Mouse (Mus musculus) lung, postnatal 0 days (tissue): ENCODE results near the gene Hivep3. TPM values are rescaled to one million over a fixed set of nuclear protein-coding genes. Genes with fewer than 3 reads are reported as not detected.

Source experiments
- ATAC-seq: fragments of 200-750 bp; cut with Nextera tagmentation; 2 replicates; pipeline ENCODE4 v1.8.0; 2017; ENCODE audit warnings: moderate library complexity
- DNase-seq: peaks from one replicate; pipeline ENCODE4 v3.0.0-alpha.2; 2016; ENCODE audit warnings: low spot score
- H3K27ac ChIP-seq: fragments of 300-500 bp; sonication (generic); 2 replicates; pipeline ENCODE4 v1.5.1; 2014; ENCODE audit warnings: antibody characterized with exemption, mild to moderate bottlenecking, low read length, mixed read lengths
- H3K27me3 ChIP-seq: fragments of 300-500 bp; sonication (generic); replicated peaks from 2 replicates; pipeline ENCODE4 v1.6.1; 2014; ENCODE audit warnings: low read length, mixed read lengths; ENCODE audit not compliant: insufficient read depth
- H3K36me3 ChIP-seq: fragments of 300-500 bp; sonication (generic); 2 replicates; pipeline ENCODE4 v1.6.1; 2014; ENCODE audit warnings: low read length, mixed read lengths; ENCODE audit not compliant: insufficient read depth
- H3K4me1 ChIP-seq: fragments of 300-500 bp; sonication (generic); 2 replicates; pipeline ENCODE4 v1.6.1; 2014; ENCODE audit warnings: antibody characterized with exemption, low read depth, low read length, mixed read lengths; ENCODE audit not compliant: insufficient read depth
- H3K4me2 ChIP-seq: fragments of 300-500 bp; sonication (generic); replicated peaks from 2 replicates; pipeline ENCODE4 v1.6.1; 2014; ENCODE audit warnings: low read depth, mild to moderate bottlenecking, low read length, moderate library complexity, mixed read lengths
- H3K4me3 ChIP-seq: fragments of 300-500 bp; sonication (generic); 2 replicates; pipeline ENCODE4 v1.5.1; 2014; ENCODE audit warnings: low read depth, low read length
- H3K9ac ChIP-seq: fragments of 300-500 bp; sonication (generic); replicated peaks from 2 replicates; pipeline ENCODE4 v1.6.1; 2014; ENCODE audit warnings: low read depth, mild to moderate bottlenecking
- H3K9me3 ChIP-seq: fragments of 300-500 bp; sonication (generic); 2 replicates; pipeline ENCODE4 v1.6.1; 2016; ENCODE audit warnings: low read length, mixed read lengths
- CTCF ChIP-seq: IDR thresholded peaks from 2 replicates; pipeline ENCODE4 v1.5.1; 2016; ENCODE audit warnings: antibody characterized with exemption, mild to moderate bottlenecking
- EP300 ChIP-seq: IDR thresholded peaks from 2 replicates; pipeline ENCODE4 v1.6.1; 2016; ENCODE audit warnings: antibody characterized with exemption, mild to moderate bottlenecking, control low read depth
- WGBS: fragments of 180-500 bp; shearing (Covaris S2); extraction: QIAGEN DNeasy Blood & Tissue Kit; methylation state at CpG from one replicate; pipeline ENCODE4 v1.1.7; 2014; 5-methylcytosine and 5-hydroxymethylcytosine counted together
- polyA plus RNA-seq: library from polyadenylated mRNA; unstranded; fragments of >200 nt; fragmentation: Nextera tagmentation; extraction: Ambion mirVana; gene quantifications from 2 replicates; pipeline ENCODE4 v1.2.1, GENCODE M21; 2015

Gene Hivep3
- polyA plus RNA-seq, 1 experiment from 2014 or later: 30.7 TPM

DNA sequence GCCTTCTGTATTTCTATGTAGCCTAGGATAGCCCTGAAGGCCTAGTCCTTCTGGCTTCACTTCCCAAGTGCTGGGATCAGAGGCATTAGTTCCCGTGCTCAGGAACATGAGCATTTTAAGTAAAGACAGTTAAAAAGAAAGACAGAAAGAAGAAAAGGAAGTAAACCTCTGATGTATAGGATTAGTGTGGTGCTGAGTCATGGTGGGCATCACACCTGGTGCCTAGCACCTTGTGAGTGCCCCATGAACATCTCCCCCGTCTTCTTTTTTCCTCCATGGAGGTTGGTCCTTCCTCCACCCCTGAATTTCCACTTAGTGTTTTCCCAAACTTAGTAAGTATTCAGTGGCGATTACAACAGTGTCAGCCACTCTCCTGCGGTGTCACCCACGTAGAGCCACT, 311.0 kb downstream of the Hivep3 start:
- DNase-seq (no peak), ATAC-seq (no peak)
- H3K9me3 ChIP-seq: no peaks in the 10 kb centered on the region
- no peak overlapping the region for H3K27ac ChIP-seq
- H3K36me3 ChIP-seq: no peaks in the 10 kb centered on the region
- H3K4me3 ChIP-seq: no peak overlapping the region
- no peak overlapping the region for H3K4me2 ChIP-seq
- no peak overlapping the region for H3K9ac ChIP-seq
- WGBS: 80% methylated on average over 5 of the region's 5 CpGs
- TF ChIP-seq CTCF: no peak
- no peak for TF ChIP-seq EP300
- no peaks in the 10 kb centered on the region for H3K27me3 ChIP-seq
- no peaks in the 10 kb centered on the region for H3K4me1 ChIP-seq

GRCm38 (mm10) chr4:120045131-120045537, 311.6 kb downstream of the Hivep3 start:
- Histone ChIP-seq H3K4me1 (no peaks in the 10 kb centered on the region), H3K4me3 (no peak overlapping the region), H3K27ac (no peak overlapping the region), H3K9me3 (no peaks in the 10 kb centered on the region), H3K36me3 (no peaks in the 10 kb centered on the region), H3K9ac (no peak overlapping the region), H3K27me3 (no peaks in the 10 kb centered on the region), H3K4me2 (no peak overlapping the region)
- ATAC-seq (no peak), DNase-seq (no peak)
- WGBS: 46% methylated on average over 5 of the region's 5 CpGs
- TF ChIP-seq EP300: no peak
- TF ChIP-seq CTCF: no peak

DNA sequence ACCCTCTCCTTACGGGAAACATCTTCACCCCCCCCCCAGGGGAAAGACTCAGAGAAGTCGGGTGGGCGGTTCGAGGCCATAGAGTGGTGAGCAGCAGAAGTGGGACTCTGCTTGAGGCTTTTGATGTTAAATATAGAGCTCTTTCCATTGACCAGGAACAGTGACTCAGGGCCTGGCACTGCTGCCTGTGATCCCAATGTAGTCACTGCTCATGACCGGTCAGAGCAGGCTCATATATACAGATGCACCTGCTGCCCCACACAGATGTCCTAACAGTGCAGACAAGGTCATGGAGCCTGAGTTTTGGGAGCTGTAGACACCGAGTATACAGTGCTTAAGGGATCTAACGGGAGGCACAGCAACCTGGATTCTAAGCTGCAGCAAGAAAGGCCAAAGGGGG, 312.3 kb downstream of the Hivep3 start:
- Histone ChIP-seq H3K4me3 (no peak overlapping the region), H3K4me1 (no peaks in the 10 kb centered on the region), H3K9me3 (no peaks in the 10 kb centered on the region), H3K27me3 (no peaks in the 10 kb centered on the region), H3K9ac (no peak overlapping the region), H3K36me3 (no peaks in the 10 kb centered on the region), H3K27ac (no peak overlapping the region), H3K4me2 (no peak overlapping the region)
- ATAC-seq (no peak), DNase-seq (no peak)
- WGBS: 78% methylated on average over 7 of the region's 7 CpGs
- no peak for TF ChIP-seq EP300
- no peak for TF ChIP-seq CTCF

GRCm38 (mm10) chr4:120047060-120047459, 313.5 kb downstream of the Hivep3 start:
- Histone ChIP-seq H3K9me3 (no peaks in the 10 kb centered on the region), H3K27me3 (no peaks in the 10 kb centered on the region), H3K9ac (no peak overlapping the region), H3K4me2 (no peak overlapping the region), H3K36me3 (no peaks in the 10 kb centered on the region), H3K4me1 (no peaks in the 10 kb centered on the region), H3K4me3 (no peak overlapping the region), H3K27ac (no peak overlapping the region)
- WGBS: 47% methylated on average over 4 of the region's 4 CpGs
- TF ChIP-seq EP300 (no peak), CTCF (no peak)
- DNase-seq (no peak), ATAC-seq (no peak)

DNA sequence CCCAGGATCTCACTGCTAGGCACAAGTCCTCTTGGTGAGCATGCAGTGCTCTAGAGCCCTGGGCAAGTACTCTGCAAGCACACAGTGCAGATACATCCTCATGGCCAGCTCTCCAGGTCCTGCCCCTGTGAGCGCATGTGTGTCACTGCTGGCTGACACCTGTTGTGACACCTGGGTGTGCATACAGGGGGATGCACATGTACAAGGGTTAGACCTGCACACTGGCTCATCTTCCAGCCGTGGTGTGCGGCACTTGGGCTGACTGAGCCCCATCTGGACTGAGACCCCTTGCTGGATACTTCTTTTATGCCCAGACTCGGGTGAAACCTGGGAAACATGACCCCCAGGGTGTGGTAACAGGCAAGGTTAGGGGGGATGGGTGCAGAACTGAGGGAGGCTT, 314.7 kb downstream of the Hivep3 start:
- Histone ChIP-seq H3K9ac (no peak overlapping the region), H3K27me3 (no peaks in the 10 kb centered on the region), H3K27ac (no peak overlapping the region), H3K9me3 (no peaks in the 10 kb centered on the region), H3K4me1 (no peaks in the 10 kb centered on the region), H3K4me3 (no peak overlapping the region), H3K4me2 (no peak overlapping the region), H3K36me3 (no peaks in the 10 kb centered on the region)
- 85% methylated on average over 4 of the region's 4 CpGs for WGBS
- TF ChIP-seq CTCF (no peak), EP300 (no peak)
- no peak for ATAC-seq
- DNase-seq: no peak

DNA sequence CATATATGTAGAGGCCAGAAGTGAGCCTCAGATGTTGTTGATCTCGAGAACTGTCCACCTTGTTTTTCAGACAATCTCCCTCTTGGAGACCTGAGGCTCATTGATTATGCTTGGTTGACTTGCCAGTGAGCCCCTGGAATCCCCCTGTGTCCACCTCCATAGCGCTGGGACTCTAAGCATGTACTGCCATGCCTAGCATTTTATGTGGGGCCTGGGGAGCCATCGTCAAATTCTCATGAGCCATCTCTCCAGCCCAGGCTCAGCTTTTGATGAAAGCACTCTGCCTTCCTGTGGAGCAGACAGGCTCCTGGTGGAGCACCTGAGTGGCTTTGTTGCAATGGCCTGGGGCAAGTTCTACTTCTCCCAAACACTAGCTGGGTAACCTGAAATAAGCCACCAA, 316.3 kb downstream of the Hivep3 start:
- ATAC-seq (no peak), DNase-seq (no peak)
- Histone ChIP-seq H3K4me2 (no peak overlapping the region), H3K36me3 (no peaks in the 10 kb centered on the region), H3K27me3 (no peaks in the 10 kb centered on the region), H3K9me3 (no peaks in the 10 kb centered on the region), H3K4me3 (no peak overlapping the region), H3K27ac (no peak overlapping the region), H3K9ac (no peak overlapping the region), H3K4me1 (no peaks in the 10 kb centered on the region)
- WGBS: 93% methylated on average over 3 of the region's 3 CpGs
- TF ChIP-seq CTCF (no peak), EP300 (no peak)

DNA sequence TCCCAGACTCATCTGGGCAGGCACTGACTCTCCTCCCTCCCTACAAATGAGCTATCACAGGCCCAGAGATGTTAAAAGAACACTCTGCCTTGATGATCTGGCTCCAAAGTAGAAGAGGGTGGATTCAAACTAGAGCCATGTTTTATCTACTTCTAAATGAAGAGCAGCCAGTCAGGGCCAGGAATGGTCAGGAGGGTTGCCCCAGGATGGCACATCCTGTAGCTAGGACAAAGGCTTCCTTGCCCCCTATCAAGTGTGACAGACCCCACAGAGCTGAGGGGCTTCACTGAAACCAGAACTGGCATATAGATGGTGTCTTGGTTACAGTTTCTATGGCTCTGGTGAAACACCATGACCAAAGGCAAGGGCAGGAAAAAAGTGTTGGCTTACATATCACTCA, 318.9 kb downstream of the Hivep3 start:
- Histone ChIP-seq H3K4me2 (no peak overlapping the region), H3K36me3 (no peaks in the 10 kb centered on the region), H3K4me3 (no peak overlapping the region), H3K9me3 (no peaks in the 10 kb centered on the region), H3K27ac (no peak overlapping the region), H3K27me3 (no peaks in the 10 kb centered on the region), H3K4me1 (no peaks in the 10 kb centered on the region), H3K9ac (no peak overlapping the region)
- no peak for TF ChIP-seq CTCF
- no peak for ATAC-seq
- DNase-seq: no peak
